Mouse (Mus musculus) embryo, embryonic 11 days (tissue): ENCODE results near the gene Trmu.
A peak's percentile ranks its signal among the peaks of the same experiment; 100 is the strongest.

Source experiments
- DNase-seq: peaks from one replicate; pipeline ENCODE4 v3.0.0-alpha.2; 2015

Gene Trmu

DNA sequence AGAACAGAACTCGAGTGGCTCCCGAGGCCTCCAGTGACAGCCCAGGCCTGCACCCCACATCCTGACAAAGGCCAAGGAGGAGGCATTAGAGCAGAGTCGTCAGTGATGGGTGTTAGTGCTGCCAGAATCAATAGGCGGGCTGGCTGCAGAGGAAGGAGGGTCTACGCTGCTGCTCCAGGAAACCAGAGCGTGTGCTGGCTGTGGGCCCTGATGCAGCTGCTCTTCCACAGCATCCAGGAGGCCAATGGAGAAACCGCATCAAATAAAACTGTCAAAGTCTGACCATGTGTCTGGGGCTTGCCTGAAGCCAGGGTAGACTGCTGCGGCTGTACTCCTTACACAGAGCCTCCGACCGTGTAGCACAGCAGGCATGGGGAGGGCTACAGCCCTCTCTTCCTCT is 18.0 kb downstream of the Trmu start:
- DNase-seq: no peak

DNA sequence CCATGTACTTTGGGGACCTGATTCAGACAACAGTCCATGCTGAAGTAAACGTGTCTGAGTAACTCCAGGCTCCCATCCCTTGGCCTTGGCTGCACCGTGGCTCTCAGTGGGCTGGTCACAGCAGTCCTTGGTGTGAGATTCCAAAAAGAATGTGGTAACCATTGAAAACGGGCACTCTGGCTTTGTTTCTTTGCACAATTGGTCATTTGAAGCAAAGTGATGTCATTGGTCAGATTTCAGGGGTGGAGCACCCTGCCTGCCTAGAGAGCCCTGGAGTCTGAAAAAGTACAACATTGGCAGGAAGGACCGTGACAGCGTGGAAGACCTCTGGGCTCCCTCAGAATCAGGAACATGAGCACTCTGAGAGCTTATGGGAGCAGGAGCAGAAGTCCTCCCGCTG is 20.3 kb downstream of the Trmu start:
- no peak for DNase-seq

DNA sequence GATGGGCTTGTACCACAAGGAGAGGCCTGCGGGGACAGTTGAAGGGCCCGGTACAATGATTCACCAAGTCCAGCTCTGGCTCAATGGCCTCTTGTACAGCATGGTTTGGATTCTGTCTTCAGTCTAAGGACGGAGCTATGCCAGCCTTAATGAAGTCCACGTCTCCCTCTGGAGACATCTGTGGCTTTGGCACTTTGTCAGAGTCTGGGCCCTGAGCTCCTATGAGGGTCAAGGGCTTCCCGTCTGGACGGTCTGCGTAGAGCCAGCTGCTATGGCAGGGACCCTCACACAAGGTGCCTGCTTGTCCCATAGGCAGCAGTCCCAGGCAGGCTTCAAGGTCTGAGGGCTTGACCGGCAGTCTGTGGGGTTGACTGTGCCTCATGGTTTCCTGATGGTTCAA is 21.2 kb downstream of the Trmu start:
- DNase-seq: no peak

DNA sequence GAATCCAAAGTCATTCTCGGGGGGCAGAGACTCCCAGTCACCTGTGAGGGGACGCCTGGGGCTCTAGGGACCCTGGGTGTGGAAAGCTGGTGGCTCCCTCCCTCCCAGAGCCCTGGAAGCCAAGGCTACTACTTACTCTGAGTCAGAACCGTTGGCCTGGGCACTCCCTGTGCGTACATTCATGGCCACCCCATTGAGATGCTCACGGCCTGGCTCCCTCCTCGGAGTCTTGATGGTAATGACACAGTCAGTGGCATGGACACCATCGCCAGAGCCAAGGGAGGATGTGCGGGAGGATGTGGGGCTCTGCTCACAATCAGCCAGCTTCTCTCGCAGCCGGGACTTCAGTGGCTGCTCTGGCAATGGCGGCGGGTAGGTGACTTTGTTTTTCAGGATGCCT is 21.7 kb downstream of the Trmu start:
- no peak for DNase-seq

DNA sequence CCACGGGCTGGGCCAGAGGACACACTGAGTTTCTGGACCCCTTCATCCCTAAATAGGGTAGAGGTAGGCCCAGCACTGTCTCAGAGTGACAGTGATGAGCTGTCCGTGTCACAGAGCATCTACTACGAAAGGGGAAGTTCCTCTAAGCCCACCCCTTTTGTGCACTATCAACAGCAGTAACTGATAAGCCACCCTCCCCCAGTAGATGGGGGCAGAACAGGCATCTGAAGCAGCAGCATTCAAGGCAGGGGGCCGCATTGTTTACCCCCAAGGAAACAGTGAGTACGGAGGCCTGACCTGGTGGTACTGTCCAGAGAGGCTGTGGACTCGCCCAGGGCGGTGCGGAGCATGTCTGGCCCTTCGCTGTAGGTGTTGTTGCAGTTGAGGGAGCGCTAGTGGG is 23.4 kb downstream of the Trmu start:
- no peak for DNase-seq

DNA sequence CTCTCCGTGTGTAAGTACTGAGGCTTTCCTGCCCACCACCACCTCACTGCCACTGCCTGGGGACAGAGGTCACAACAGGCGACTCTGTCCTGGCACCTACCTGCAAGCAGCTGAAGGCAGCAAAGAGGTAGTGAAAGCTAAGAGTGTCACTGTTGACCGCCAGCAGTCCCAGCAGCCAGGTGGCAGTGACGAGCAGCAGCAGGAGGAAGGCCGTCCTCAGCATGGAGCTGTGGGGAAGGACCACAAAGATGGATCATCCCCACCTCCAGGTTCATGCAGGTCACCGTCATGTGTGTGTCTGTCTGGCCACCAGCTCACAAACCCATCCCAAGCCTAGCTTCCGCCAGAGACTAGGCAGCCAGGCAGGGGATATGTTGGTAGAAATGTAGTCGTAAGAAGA is 24.7 kb downstream of the Trmu start:
- DNase-seq: no peak

DNA sequence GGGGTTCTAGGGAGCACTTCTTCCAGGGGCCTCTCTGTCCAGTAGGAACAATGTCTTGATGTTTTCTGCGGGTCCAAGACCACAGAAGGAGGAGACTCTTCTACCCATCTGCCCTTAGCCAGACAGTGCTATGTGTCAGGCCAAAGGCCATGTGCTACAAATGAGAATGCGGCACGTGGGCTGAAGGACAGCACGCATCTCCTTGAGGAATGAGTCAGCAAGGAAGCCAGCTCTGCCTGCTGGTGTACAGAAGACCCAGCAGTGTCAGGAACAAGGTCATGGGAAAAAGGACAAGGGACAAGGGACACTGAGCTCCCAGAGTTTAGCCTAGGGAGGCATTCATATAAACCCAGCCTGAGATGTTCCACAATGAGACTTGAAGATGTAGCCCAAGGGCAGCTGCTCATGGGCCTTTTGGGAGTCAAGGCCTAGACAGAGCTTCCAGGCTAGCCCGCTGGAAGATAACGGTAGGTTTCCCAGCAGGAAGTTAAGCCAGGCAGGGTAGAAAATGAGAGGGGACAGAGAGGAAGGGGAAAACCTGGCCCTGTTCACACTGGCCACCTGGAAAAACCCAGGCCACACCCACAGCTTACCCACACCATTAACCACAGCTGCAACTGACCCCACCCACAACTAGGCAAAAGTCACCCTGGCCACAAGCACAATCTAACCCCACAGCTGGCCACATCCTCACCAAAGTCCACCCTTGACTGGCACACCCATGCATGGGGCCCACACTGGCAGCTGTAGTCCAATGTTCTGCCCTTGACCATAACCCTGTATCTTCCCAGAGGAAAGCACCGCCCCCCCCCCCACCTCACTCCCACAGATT is 29.8 kb downstream of the Trmu start:
- DNase-seq: no peak

DNA sequence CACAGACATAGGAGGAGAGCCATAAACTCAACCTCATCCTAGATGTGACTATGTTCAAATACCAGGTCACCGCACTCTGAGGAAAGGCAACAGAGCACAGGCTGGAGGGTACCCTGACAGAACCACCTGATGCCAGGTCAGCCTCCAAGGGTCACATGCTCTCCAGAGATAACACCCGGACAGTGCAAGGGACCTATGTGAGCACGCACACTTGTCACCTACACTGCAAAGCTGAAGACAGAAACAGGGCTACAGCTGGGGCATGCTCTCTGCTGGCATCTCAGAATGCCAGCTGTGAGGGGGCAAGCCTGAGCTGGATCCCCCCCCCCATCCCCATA is 30.3 kb downstream of the Trmu start:
- DNase-seq: no peak

DNA sequence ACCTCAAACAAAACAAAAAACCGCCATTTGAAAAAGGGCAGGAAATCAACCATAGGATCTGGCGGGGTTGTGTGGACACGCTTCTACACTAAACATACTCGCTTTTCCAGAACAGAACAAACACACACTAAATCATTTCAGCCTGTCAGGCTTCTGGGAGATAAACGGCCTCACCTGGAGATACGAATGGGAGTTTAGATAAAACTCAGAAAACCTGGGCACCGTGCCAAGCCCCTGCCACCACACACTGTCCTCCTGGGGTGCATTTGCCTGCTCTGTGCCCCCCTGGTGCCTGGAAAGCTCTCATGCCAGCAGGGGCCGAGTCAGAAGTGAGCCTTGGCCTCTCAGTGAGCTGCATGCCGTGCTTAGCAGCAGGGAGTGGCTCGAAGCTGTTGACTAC is 30.8 kb downstream of the Trmu start:
- DNase-seq: no peak

DNA sequence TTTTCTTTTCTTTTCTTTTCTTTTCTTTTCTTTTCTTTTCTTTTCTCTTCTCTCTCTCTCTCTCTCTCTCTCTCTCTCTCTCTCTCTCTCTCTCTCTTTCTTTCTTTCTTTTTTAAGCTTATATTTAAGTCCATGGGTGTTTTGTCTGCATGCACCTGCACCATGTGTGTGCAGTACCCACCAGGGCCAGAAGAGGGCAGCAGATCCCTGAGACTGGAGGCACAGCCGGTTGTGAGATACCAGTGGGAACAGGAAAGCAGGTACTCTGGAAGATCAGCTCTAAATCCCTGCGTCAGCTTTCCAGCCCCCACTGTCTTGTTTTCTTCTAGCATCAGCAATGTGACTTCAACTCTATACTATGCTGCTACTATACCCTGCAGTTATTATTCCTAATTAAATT is 34.5 kb downstream of the Trmu start:
- peak; percentile 71 for DNase-seq

DNA sequence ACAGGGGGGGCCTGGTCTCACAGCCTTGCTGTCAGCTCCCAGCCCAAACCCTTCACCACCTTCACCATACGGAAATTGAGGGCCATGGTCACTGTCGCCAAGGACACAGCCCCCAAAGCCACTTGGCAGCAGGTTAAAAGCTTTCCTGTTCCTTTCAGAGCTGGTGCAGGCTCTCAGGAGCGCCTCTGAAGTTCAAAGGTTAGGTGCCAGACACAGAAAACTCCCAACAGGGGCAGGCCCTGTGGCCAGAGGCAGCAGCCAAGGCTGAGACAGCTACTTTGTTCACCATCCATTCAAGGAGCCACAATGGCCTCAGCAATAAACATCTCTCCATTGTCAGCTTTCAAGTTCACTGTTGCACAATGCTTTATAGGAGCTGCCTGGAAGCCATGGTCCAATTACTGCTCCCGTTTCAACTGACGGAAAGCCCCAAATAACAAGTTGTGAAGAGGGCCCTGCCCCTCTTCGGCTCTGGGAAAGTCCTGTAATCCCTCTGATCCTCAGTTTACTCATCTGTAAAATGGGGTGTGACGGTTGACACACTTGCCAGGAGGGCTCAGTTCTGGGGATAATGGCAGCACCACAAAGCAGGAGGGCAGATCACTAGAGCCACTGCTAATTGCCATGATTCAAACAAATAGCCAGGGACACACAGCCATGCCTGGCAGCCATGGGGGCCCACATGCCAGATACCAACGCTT is 40.2 kb downstream of the Trmu start:
- DNase-seq: peak; percentile 20

DNA sequence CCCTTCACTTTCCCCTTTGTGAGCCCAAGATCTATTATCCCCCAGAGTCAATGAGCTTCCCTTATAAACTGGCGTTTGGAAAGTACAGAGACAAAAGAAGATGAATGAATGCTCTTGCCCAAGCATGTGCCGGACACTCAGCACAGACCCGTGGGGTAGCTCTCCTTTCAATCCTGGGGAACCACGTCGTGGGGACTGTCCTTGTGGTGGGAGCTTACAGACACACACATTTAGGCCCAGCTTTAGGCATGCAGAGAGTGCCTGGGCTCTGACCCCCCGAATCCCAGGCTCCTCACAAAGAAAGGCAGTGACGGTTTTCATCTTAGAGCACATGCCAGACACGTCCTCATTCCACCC is 40.8 kb downstream of the Trmu start:
- DNase-seq: peak; percentile 9

DNA sequence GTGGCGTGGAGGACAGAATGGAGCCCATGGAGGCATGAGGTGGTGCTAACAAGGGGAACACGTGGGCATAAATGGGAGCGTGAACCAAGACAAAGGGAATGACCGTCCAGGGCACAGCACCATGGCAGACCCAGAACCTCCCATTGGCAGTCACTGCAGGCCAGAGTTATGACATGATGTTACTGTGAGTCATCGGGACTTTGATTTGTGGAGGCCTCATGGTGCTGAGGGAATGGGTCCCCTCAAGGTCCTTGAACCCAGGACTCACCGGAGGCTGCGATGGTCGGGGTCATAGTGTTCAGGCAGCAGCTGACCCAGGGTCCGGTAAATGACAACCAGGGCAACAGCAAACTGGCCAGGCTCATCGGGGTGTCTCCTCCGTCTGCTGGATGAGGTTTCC is 42.7 kb downstream of the Trmu start:
- no peak for DNase-seq

DNA sequence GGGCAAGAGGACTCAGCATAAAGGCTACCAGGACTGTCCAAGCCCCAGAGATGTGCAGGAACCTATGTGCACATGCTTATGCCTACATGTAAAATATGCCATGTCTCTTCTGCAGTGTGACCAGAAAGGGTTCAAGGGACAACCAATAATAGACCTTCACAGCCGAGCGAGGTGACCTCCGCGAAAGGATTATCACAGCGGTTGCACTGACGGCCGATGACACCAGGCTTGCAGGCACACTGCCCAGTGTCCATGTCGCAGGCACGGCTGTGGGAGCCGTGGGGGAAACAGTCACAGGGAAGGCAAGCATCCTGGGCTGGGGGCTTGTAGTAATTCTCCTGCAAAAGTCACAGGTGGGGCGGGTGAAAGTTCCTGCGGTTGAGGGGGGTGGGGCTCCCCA is 49.0 kb downstream of the Trmu start:
- no peak for DNase-seq

DNA sequence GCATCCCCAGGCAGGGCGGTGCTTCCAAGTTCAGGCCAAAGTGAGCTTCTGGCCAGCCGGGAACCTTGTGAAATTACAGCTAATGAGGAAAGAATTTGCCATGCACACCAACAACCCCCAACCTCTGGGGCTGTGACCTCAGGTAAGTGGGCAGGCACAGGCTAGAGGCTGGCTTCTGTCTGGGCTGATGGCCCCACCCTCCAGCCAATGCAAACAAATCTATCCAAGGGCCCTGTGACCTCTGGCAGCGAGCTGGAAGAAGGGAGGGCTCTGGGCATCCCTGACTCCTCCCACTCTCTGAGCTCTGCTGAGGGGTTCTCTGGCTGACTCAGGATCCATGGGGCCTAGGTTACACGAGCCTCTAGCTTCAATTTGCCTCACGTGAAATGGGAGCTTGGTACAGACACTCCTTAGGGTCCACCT is 56.5 kb downstream of the Trmu start:
- peak; percentile 78 for DNase-seq
